Mouse (Mus musculus) spleen, adult 2 months (tissue): Measurements from ENCODE around the gene Fdxr.

ENCODE experiments used
- CTCF ChIP-seq: fragments of 200-500 bp; IDR thresholded peaks from 2 replicates; pipeline ENCODE4 v1.5.1; 2011; ENCODE audit warnings: mild to moderate bottlenecking, inconsistent platforms; ENCODE audit not compliant: insufficient read depth, insufficient read length, insufficient replicate concordance; ENCODE audit errors: extremely low read depth
- POLR2A ChIP-seq: fragments of 200-500 bp; IDR thresholded peaks from 2 replicates; pipeline ENCODE4 v1.6.1; 2011; ENCODE audit warnings: low read depth, low read length, inconsistent platforms

DNA sequence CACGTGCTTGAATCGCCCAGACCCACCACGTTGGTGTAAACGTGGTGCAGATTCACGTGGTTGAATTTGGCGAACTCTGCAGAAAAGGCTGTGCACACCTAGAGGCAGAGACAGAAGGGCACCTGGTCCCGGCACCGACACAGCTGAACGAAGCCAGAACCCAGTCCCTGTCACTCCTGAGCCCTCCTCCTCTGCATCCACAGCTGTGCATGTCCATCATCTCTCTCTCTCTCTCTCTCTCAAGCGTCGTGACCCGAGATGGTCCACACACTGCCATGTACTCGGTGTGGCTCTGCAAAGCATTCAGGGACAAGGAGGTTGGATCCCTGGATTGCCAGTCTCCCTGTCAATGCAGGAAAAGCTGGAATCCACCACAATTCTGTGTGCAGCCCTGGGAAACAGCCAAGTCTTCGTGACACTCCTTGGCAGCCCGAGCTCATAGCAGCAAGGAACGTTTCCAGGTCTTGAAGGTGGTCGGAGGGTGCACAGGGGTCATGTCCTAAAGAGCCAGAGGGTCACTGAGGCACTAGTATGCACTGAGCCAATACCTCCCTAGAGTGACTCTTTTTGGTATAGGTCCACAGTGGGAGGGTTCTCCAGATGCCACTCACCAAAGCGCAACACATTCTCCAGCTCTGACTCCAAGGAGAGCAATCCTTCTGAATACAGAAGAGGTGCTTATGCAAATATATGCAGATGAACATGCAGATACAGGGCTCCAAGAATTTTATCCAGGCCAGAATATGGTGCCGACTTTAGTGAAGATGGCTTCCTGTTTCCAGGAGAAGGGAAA, 9.5 kb upstream of the Fdxr start:
- TF ChIP-seq POLR2A, result no peak
- TF ChIP-seq CTCF, result no peak
